In the genomic region with DNA sequence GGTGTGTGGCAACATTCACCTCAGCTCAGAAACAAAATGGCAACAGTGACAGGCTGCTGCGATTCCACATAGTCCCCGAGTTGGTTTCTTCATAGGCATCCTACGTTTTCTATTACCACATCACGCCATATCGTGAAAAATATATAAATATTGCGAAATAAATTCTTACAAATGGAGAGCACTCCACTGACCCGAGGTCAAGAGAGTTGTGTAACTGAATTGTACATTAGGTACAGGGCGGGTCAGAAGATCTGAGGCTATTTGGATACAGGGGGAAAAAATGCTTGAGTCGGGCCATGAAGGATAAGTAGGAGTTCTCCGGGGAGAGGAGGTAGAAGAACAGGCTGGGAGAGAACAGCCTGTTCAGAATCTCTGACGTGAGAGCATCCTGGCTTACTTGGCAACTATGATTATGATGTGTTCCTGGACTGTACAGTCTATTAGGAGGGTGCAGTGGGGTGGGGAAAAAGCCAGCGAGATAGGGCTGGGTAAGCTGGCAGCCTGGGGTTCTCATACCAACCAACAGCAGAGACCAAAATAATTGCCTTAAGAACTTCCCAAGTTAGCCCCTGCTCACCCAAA, we compare ENCODE assay signal across 15 mouse cellular contexts. TPM values are rescaled to one million over a fixed set of nuclear protein-coding genes. Genes with fewer than 3 reads are reported as not detected.
DNase-seq lines count a peak whose midpoint lies in the region.
"Had no signal": no experiment of that assay in that cellular context is flagged by ENCODE, and none has a peak within 500 bp of the region (broad histone marks: within the 10 kb centered on the region; RNA-seq: fewer than 3 reads in every experiment).

No protein-coding gene starts in this region.

- H3K4me1 ChIP-seq in heart, embryonic 10.5 days: no peaks in the 10 kb centered on the region
- H3K4me1 ChIP-seq: embryonic facial prominence, embryonic 12.5 days; neural tube, embryonic 13.5 days had no signal

- no peak overlapping the region for H3K4me3 ChIP-seq in heart, embryonic 10.5 days
- H3K4me3 ChIP-seq: embryonic facial prominence, embryonic 12.5 days; left cerebral cortex, adult 2 months; neural tube, embryonic 13.5 days had no signal

- no peaks in the 10 kb centered on the region for H3K36me3 ChIP-seq in heart, embryonic 10.5 days
- H3K36me3 ChIP-seq: embryonic facial prominence, embryonic 12.5 days; neural tube, embryonic 13.5 days had no signal

- DNase-seq in heart, adult 18-20 months: peak; percentile 59 to 79
- no peak for DNase-seq in heart, embryonic 10.5 days (ENCODE audit: low spot score)
- DNase-seq in adipocyte (ENCODE audit: low spot score): peak; percentile 35
- peak; percentile 73 to 86 for DNase-seq in lung, adult 18-20 months
- peak; percentile 86 for DNase-seq in lung, postnatal 36 days
- DNase-seq in frontal cortex, postnatal 36 days (ENCODE audit: low spot score in 2 of 2): no peak
- no peak for DNase-seq in ovary, postnatal 14 days (ENCODE audit: low spot score)
- no peak for DNase-seq in right cerebral cortex, postnatal 4 days
- DNase-seq: adrenal gland, adult 8-10 months; cerebellum, adult 11-12 months; kidney, adult 9 months had no signal

- WGBS in heart, embryonic 10.5 days: 85% methylated on average over 12 of the region's 12 CpGs

- H3K27ac ChIP-seq in heart, embryonic 10.5 days: no peak overlapping the region
- H3K27ac ChIP-seq: embryonic facial prominence, embryonic 12.5 days; left cerebral cortex, adult 2 months; neural tube, embryonic 13.5 days had no signal

- H3K27me3 ChIP-seq in heart, embryonic 10.5 days (ENCODE audit: insufficient read depth, poor library complexity, severe bottlenecking): no peaks in the 10 kb centered on the region
- H3K27me3 ChIP-seq: embryonic facial prominence, embryonic 12.5 days; neural tube, embryonic 13.5 days had no signal

- H3K9me3 ChIP-seq in heart, embryonic 10.5 days: no peaks in the 10 kb centered on the region
- H3K9me3 ChIP-seq: embryonic facial prominence, embryonic 12.5 days; neural tube, embryonic 13.5 days had no signal

RNA-seq across cellular contexts. Expression of a gene that starts 37.4 kb away (rescaled TPM):
- 1 to 10 TPM; 6.4 to 8.4 TPM for total RNA-seq in heart, adult 18-20 months (2021)
- 9.6 and 10.7 TPM in 2 replicates for polyA plus RNA-seq in heart, embryonic 10.5 days (2016; fragmentation: Nextera tagmentation; extraction: Ambion mirVana)

RNA-seq across cellular contexts. Expression of a gene that starts 55.6 kb away (rescaled TPM):
- 10 to 100 TPM; 34.3 to 39.3 TPM for total RNA-seq in heart, adult 18-20 months (2021)
- 30.7 and 39.6 TPM in 2 replicates for polyA plus RNA-seq in heart, embryonic 10.5 days (2016; fragmentation: Nextera tagmentation; extraction: Ambion mirVana)
- total RNA-seq: common myeloid progenitor, adult 5-6 weeks had no signal

Comparison
In these comparisons a context has a peak if more than half of its experiments do, and no peak if none do; other contexts are left out.
1. DNase-seq: peak in heart, adult 18-20 months (2 of 2), adipocyte (single experiment), lung, adult 18-20 months (2 of 2) and lung, postnatal 36 days (single experiment); none in heart, embryonic 10.5 days (single experiment), frontal cortex, postnatal 36 days (0 of 2), ovary, postnatal 14 days (single experiment) and right cerebral cortex, postnatal 4 days (single experiment).